ENCODE assay signal across 22 mouse cellular contexts in the genomic region with DNA sequence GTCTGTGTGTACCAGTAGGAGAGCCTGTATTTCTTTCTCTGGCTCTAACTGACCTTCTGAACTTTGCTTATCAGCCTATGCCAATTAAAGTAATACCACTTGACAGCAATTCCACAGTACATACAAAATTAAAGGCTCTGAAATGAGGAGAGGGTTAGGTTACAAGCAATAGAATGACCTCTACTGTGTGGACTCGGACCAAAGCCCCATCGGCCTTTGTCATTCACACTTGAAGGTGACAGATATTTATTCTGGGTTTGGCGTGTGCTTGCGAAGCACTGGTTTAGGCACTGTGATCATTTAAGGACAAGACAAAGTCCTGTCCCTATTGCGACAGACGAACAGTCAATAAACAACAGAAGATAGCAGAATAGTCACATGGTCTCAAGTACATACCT. TPM values are rescaled to one million over a fixed set of nuclear protein-coding genes. Genes with fewer than 3 reads are reported as not detected.
A peak's percentile ranks its signal among the peaks of the same experiment; 100 is the strongest.
DNase-seq lines count a peak whose midpoint lies in the region; ATAC-seq and TF ChIP-seq lines count a peak whose summit lies in the region.
"Had no signal": no experiment of that assay in that cellular context is flagged by ENCODE, and none has a peak within 500 bp of the region (broad histone marks: within the 10 kb centered on the region; RNA-seq: fewer than 3 reads in every experiment).

No protein-coding gene starts in this region.

- H3K9ac ChIP-seq in heart, postnatal 0 days (replicated peaks; ENCODE audit: low read depth, low read length): no peak overlapping the region
- no peak overlapping the region for H3K9ac ChIP-seq in liver, embryonic 13.5 days
- H3K9ac ChIP-seq: embryonic facial prominence, embryonic 15.5 days; forebrain, embryonic 12.5 days; hindbrain, embryonic 12.5 days; limb, embryonic 12.5 days; neural tube, embryonic 12.5 days; stomach, embryonic 15.5 days had no signal

- TF ChIP-seq CTCF in heart, postnatal 0 days (IDR thresholded peaks at IDR 0.05; ENCODE audit: low read depth): no peak

- 0 out of 2 replicates have a peak, but pooled peaks have one; percentile 7 for ATAC-seq in frontal cortex, adult (ENCODE audit: low TSS enrichment)
- ATAC-seq in heart, postnatal 0 days (ENCODE audit: insufficient read depth, low read depth): peak; percentile 82
- peak; percentile 58 for ATAC-seq in liver, embryonic 13.5 days (ENCODE audit: low read depth)
- ATAC-seq in cerebellum, adult (ENCODE audit: insufficient number of reproducible peaks, low FRiP score, low TSS enrichment): no peak

- no peak for TF ChIP-seq EP300 in heart, postnatal 0 days (IDR thresholded peaks at IDR 0.05; ENCODE audit: low read depth)

- H3K4me3 ChIP-seq in heart, postnatal 0 days (ENCODE audit: low read depth, low read length): no peak overlapping the region
- no peak overlapping the region for H3K4me3 ChIP-seq in liver, embryonic 13.5 days (replicated peaks)
- H3K4me3 ChIP-seq: embryonic facial prominence, embryonic 15.5 days; forebrain, embryonic 12.5 days; hindbrain, embryonic 12.5 days; limb, embryonic 12.5 days; megakaryocyte, embryonic 14.5 days; neural tube, embryonic 12.5 days; stomach, embryonic 15.5 days had no signal

- peaks cover 5% of the 10 kb centered on the region; the same call in 1 of the 2 replicates for H3K4me1 ChIP-seq in heart, postnatal 0 days (ENCODE audit: control insufficient read depth, insufficient read depth)
- 0 out of 2 replicates have a peak, but pooled peaks cover 4% of the 10 kb centered on the region for H3K4me1 ChIP-seq in liver, embryonic 13.5 days (replicated peaks)
- H3K4me1 ChIP-seq: embryonic facial prominence, embryonic 15.5 days; forebrain, embryonic 12.5 days; hindbrain, embryonic 12.5 days; limb, embryonic 12.5 days; megakaryocyte, embryonic 14.5 days; neural tube, embryonic 12.5 days; stomach, embryonic 15.5 days had no signal

- no peak for DNase-seq in frontal cortex, postnatal 14 days (ENCODE audit: low spot score in 2 of 2)
- peak; percentile 53 for DNase-seq in heart, adult 8-10 months (ENCODE audit: low spot score)
- DNase-seq in heart, postnatal 0 days (ENCODE audit: low spot score): peak; percentile 24
- no peak for DNase-seq in liver, embryonic 13.5 days
- no peak for DNase-seq in T-cell, adult 2 months (ENCODE audit: low spot score)
- no peak for DNase-seq in urinary bladder, postnatal 10 days (ENCODE audit: low spot score)
- DNase-seq: cerebellum, adult 8-10 months; kidney, adult 11 months; kidney, postnatal 25 days; thymus, postnatal 25 days had no signal

- 45% methylated on average over 6 of the region's 6 CpGs for WGBS in heart, postnatal 0 days
- 75% methylated on average over 6 of the region's 6 CpGs for WGBS in liver, embryonic 13.5 days (ENCODE audit: insufficient replicate concordance)

- H3K27me3 ChIP-seq in heart, postnatal 0 days (ENCODE audit: control insufficient read depth, insufficient read depth, low read length): no peaks in the 10 kb centered on the region
- H3K27me3 ChIP-seq in liver, embryonic 13.5 days: no peaks in the 10 kb centered on the region
- H3K27me3 ChIP-seq: embryonic facial prominence, embryonic 15.5 days; forebrain, embryonic 12.5 days; hindbrain, embryonic 12.5 days; limb, embryonic 12.5 days; megakaryocyte, embryonic 14.5 days; neural tube, embryonic 12.5 days; stomach, embryonic 15.5 days had no signal

- no peaks in the 10 kb centered on the region for H3K36me3 ChIP-seq in heart, postnatal 0 days (replicated peaks; ENCODE audit: control insufficient read depth, insufficient read depth, low read length)
- no peaks in the 10 kb centered on the region for H3K36me3 ChIP-seq in liver, embryonic 13.5 days
- H3K36me3 ChIP-seq: embryonic facial prominence, embryonic 15.5 days; forebrain, embryonic 12.5 days; hindbrain, embryonic 12.5 days; limb, embryonic 12.5 days; neural tube, embryonic 12.5 days; stomach, embryonic 15.5 days had no signal

- H3K4me2 ChIP-seq in heart, postnatal 0 days (ENCODE audit: low read depth, low read length): peak overlapping the region; percentile 41
- H3K4me2 ChIP-seq in liver, embryonic 13.5 days: no peak overlapping the region
- H3K4me2 ChIP-seq: embryonic facial prominence, embryonic 15.5 days; forebrain, embryonic 12.5 days; hindbrain, embryonic 12.5 days; limb, embryonic 12.5 days; neural tube, embryonic 12.5 days; stomach, embryonic 15.5 days had no signal

- H3K27ac ChIP-seq in heart, postnatal 0 days (ENCODE audit: low read depth): peak overlapping the region; percentile 72
- H3K27ac ChIP-seq in liver, embryonic 13.5 days: no peak overlapping the region
- H3K27ac ChIP-seq: embryonic facial prominence, embryonic 15.5 days; forebrain, embryonic 12.5 days; hindbrain, embryonic 12.5 days; limb, embryonic 12.5 days; neural tube, embryonic 12.5 days; stomach, embryonic 15.5 days had no signal

- no peaks in the 10 kb centered on the region for H3K9me3 ChIP-seq in heart, postnatal 0 days (replicated peaks; ENCODE audit: control insufficient read depth, low read length)
- H3K9me3 ChIP-seq in liver, embryonic 13.5 days (replicated peaks): no peaks in the 10 kb centered on the region
- H3K9me3 ChIP-seq: embryonic facial prominence, embryonic 15.5 days; forebrain, embryonic 12.5 days; hindbrain, embryonic 12.5 days; limb, embryonic 12.5 days; megakaryocyte, embryonic 14.5 days; neural tube, embryonic 12.5 days; stomach, embryonic 15.5 days had no signal

RNA-seq across cellular contexts. Expression of gene Smlr1, which starts 3.7 kb away (rescaled TPM):
- total RNA-seq in heart, adult 8-10 months (2022): not detected
- total RNA-seq in heart, postnatal 0 days (2014; rRNA removed; ENCODE audit: low replicate concordance): not detected in 2 replicates
- not detected in 2 replicates for polyA plus RNA-seq in heart, postnatal 0 days (2015; fragmentation: Nextera tagmentation; extraction: Ambion mirVana)
- 8.3 and 10.1 TPM in 2 replicates for polyA plus RNA-seq in liver, embryonic 13.5 days (2015; fragmentation: Nextera tagmentation; extraction: Ambion mirVana)
- total RNA-seq: gastrocnemius, postnatal 14 days; layer of hippocampus, postnatal 25 days had no signal
- polyA plus RNA-seq: embryonic facial prominence, embryonic 15.5 days; forebrain, embryonic 12.5 days; hindbrain, embryonic 12.5 days; limb, embryonic 12.5 days; midbrain, postnatal 0 days; neural tube, embryonic 12.5 days had no signal

Comparison
In these comparisons a context has a peak if more than half of its experiments do, and no peak if none do; other contexts are left out.
1. DNase-seq: peak in heart, adult 8-10 months (single experiment) and heart, postnatal 0 days (single experiment); none in frontal cortex, postnatal 14 days (0 of 2), liver, embryonic 13.5 days (single experiment), T-cell, adult 2 months (single experiment) and urinary bladder, postnatal 10 days (single experiment).